Mouse (Mus musculus): ENCODE measurements around the gene Rspo4. TPM values are rescaled to one million over a fixed set of nuclear protein-coding genes. Genes with fewer than 3 reads are reported as not detected.

Rspo4 gene
- polyA plus RNA-seq, 1 experiment from 2014 or later: 0.74 TPM

DNA sequence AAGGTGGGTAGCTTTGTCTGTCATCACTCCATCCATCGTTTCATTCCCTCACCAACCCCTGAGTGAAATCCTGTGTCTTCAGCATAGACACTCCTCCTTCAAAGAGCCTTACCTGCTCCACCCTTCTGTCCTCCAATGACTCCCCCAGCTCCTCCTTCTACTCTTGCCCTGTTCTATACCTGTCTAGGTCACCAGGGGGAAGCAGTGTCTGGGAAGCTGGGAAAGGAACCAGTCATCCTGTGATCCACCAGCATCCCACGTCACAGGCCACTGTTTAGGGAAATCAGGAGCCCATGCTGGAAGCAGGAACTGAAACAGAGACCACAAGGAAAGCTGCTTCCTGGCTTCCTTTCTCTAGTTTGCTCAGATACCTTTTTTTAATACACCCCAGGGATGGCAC, 37.0 kb downstream of the Rspo4 start:
- DNase-seq (ENCODE audit: low spot score) (no peak), ATAC-seq (replicated peaks; ENCODE audit: low FRiP score) (no peak)
- WGBS: 60% methylated on average over 2 of the region's 2 CpGs

GRCm38 (mm10) chr2:151891031-151891430, 48.3 kb downstream of the Rspo4 start:
- whole genome bisulfite sequencing: 60% methylated on average over 6 of the region's 6 CpGs
- Histone ChIP-seq H3K27me3 (replicated peaks; ENCODE audit: control insufficient read depth, insufficient read depth, low read length) (no peaks in the 10 kb centered on the region), H3K9ac (ENCODE audit: low read depth, low read length) (no peak overlapping the region), H3K27ac (ENCODE audit: low read depth, low read length) (no peak overlapping the region), H3K9me3 (ENCODE audit: control insufficient read depth, low read length) (no peaks in the 10 kb centered on the region), H3K36me3 (ENCODE audit: control insufficient read depth, insufficient read depth, low read length) (no peaks in the 10 kb centered on the region), H3K4me2 (no peak overlapping the region), H3K4me3 (ENCODE audit: low read depth, low read length) (no peak overlapping the region), H3K4me1 (replicated peaks; ENCODE audit: control insufficient read depth, insufficient read depth, low read length) (no peaks in the 10 kb centered on the region)
- no peak for DNase-seq (ENCODE audit: low spot score)
- ATAC-seq (replicated peaks; ENCODE audit: low FRiP score): no peak

More for the DNA sequence above, 37.0 kb downstream of the Rspo4 start:
- Histone ChIP-seq H3K9ac (ENCODE audit: low read depth, low read length) (no peak overlapping the region), H3K4me2 (no peak overlapping the region), H3K4me3 (ENCODE audit: low read depth, low read length) (no peak overlapping the region), H3K27ac (ENCODE audit: low read depth, low read length) (no peak overlapping the region), H3K27me3 (replicated peaks; ENCODE audit: control insufficient read depth, insufficient read depth, low read length) (no peaks in the 10 kb centered on the region), H3K36me3 (ENCODE audit: control insufficient read depth, insufficient read depth, low read length) (no peaks in the 10 kb centered on the region), H3K9me3 (ENCODE audit: control insufficient read depth, low read length) (no peaks in the 10 kb centered on the region), H3K4me1 (replicated peaks; ENCODE audit: control insufficient read depth, insufficient read depth, low read length) (no peaks in the 10 kb centered on the region)

DNA sequence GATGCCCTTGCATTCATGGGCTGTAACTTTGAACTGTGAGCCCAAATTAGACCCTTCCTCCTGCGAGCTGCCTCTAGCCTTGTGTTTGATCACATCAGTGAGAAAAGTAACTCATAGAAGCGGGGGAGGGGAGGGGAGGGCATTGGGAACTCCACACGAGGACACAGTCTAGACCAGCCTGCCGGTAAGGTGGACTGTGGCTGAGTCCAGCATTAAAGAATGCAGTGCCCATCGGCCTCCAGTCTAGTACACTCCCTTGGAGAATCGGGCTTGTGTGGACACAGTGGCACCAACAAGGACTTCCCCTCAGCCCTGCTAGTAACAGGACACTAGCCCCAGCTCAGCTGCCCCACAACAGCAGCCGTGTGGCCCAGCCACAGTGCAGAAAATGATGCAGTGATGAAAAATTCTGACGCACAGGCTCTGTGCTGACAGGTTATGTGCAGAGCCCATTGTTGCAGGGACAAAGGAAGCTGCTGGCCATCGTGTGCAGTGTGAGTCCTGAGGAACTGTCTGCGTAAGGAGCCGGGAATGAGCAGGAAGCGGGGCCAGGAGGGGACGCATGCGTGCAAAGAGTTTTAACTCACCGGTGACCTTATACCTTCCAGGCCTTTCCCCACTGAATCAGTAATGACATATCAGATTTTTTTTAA, 50.5 kb downstream of the Rspo4 start:
- ATAC-seq (replicated peaks; ENCODE audit: low FRiP score) (no peak), DNase-seq (ENCODE audit: low spot score) (no peak)
- 63% methylated on average over 15 of the region's 15 CpGs for WGBS
- Histone ChIP-seq H3K27ac (ENCODE audit: low read depth, low read length) (no peak overlapping the region), H3K4me1 (replicated peaks; ENCODE audit: control insufficient read depth, insufficient read depth, low read length) (no peaks in the 10 kb centered on the region), H3K4me3 (ENCODE audit: low read depth, low read length) (no peak overlapping the region), H3K36me3 (ENCODE audit: control insufficient read depth, insufficient read depth, low read length) (no peaks in the 10 kb centered on the region), H3K9ac (ENCODE audit: low read depth, low read length) (no peak overlapping the region), H3K9me3 (ENCODE audit: control insufficient read depth, low read length) (no peaks in the 10 kb centered on the region), H3K4me2 (no peak overlapping the region), H3K27me3 (replicated peaks; ENCODE audit: control insufficient read depth, insufficient read depth, low read length) (no peaks in the 10 kb centered on the region)

GRCm38 (mm10) chr2:151894209-151894980, 51.7 kb downstream of the Rspo4 start:
- Histone ChIP-seq H3K4me3 (ENCODE audit: low read depth, low read length) (no peak overlapping the region), H3K9me3 (ENCODE audit: control insufficient read depth, low read length) (no peaks in the 10 kb centered on the region), H3K9ac (ENCODE audit: low read depth, low read length) (no peak overlapping the region), H3K4me2 (no peak overlapping the region), H3K27me3 (replicated peaks; ENCODE audit: control insufficient read depth, insufficient read depth, low read length) (no peaks in the 10 kb centered on the region), H3K36me3 (ENCODE audit: control insufficient read depth, insufficient read depth, low read length) (no peaks in the 10 kb centered on the region), H3K27ac (ENCODE audit: low read depth, low read length) (no peak overlapping the region), H3K4me1 (replicated peaks; ENCODE audit: control insufficient read depth, insufficient read depth, low read length) (no peaks in the 10 kb centered on the region)
- DNase-seq (ENCODE audit: low spot score): no peak
- WGBS: 73% methylated on average over 8 of the region's 8 CpGs
- ATAC-seq (replicated peaks; ENCODE audit: low FRiP score): no peak

GRCm38 (mm10) chr2:151895911-151896310, 53.2 kb downstream of the Rspo4 start:
- Histone ChIP-seq H3K27me3 (replicated peaks; ENCODE audit: control insufficient read depth, insufficient read depth, low read length) (no peaks in the 10 kb centered on the region), H3K4me3 (ENCODE audit: low read depth, low read length) (no peak overlapping the region), H3K27ac (ENCODE audit: low read depth, low read length) (no peak overlapping the region), H3K4me1 (replicated peaks; ENCODE audit: control insufficient read depth, insufficient read depth, low read length) (no peaks in the 10 kb centered on the region), H3K36me3 (ENCODE audit: control insufficient read depth, insufficient read depth, low read length) (no peaks in the 10 kb centered on the region), H3K4me2 (no peak overlapping the region), H3K9me3 (ENCODE audit: control insufficient read depth, low read length) (no peaks in the 10 kb centered on the region), H3K9ac (ENCODE audit: low read depth, low read length) (no peak overlapping the region)
- 79% methylated on average over 5 of the region's 5 CpGs for WGBS
- DNase-seq (ENCODE audit: low spot score) (no peak), ATAC-seq (replicated peaks; ENCODE audit: low FRiP score) (no peak)

GRCm38 (mm10) chr2:151898106-151898505, 55.4 kb downstream of the Rspo4 start:
- 76% methylated on average over 1 of the region's 1 CpGs for WGBS
- Histone ChIP-seq H3K4me1 (replicated peaks; ENCODE audit: control insufficient read depth, insufficient read depth, low read length) (no peaks in the 10 kb centered on the region), H3K27ac (ENCODE audit: low read depth, low read length) (no peak overlapping the region), H3K4me2 (no peak overlapping the region), H3K9me3 (ENCODE audit: control insufficient read depth, low read length) (no peaks in the 10 kb centered on the region), H3K27me3 (replicated peaks; ENCODE audit: control insufficient read depth, insufficient read depth, low read length) (no peaks in the 10 kb centered on the region), H3K36me3 (ENCODE audit: control insufficient read depth, insufficient read depth, low read length) (no peaks in the 10 kb centered on the region), H3K9ac (ENCODE audit: low read depth, low read length) (no peak overlapping the region), H3K4me3 (ENCODE audit: low read depth, low read length) (no peak overlapping the region)
- ATAC-seq (replicated peaks; ENCODE audit: low FRiP score) (no peak), DNase-seq (ENCODE audit: low spot score) (no peak)

GRCm38 (mm10) chr2:151900845-151901244, 58.1 kb downstream of the Rspo4 start:
- H3K9ac ChIP-seq (ENCODE audit: low read depth, low read length): no peak overlapping the region
- H3K9me3 ChIP-seq (ENCODE audit: control insufficient read depth, low read length): no peaks in the 10 kb centered on the region
- DNase-seq (ENCODE audit: low spot score) (no peak), ATAC-seq (replicated peaks; ENCODE audit: low FRiP score) (no peak)
- H3K36me3 ChIP-seq (ENCODE audit: control insufficient read depth, insufficient read depth, low read length): no peaks in the 10 kb centered on the region
- no peak overlapping the region for H3K4me2 ChIP-seq
- no peak overlapping the region for H3K4me3 ChIP-seq (ENCODE audit: low read depth, low read length)
- 55% methylated on average over 4 of the region's 4 CpGs for WGBS
- H3K27ac ChIP-seq (ENCODE audit: low read depth, low read length): no peak overlapping the region
- no peaks in the 10 kb centered on the region for H3K4me1 ChIP-seq (replicated peaks; ENCODE audit: control insufficient read depth, insufficient read depth, low read length)
- no peaks in the 10 kb centered on the region for H3K27me3 ChIP-seq (replicated peaks; ENCODE audit: control insufficient read depth, insufficient read depth, low read length)

- Histone ChIP-seq H3K9me3 (ENCODE audit: control insufficient read depth, low read length) (no peaks in the 10 kb centered on the region), H3K4me3 (ENCODE audit: low read depth, low read length) (no peak overlapping the region), H3K27me3 (replicated peaks; ENCODE audit: control insufficient read depth, insufficient read depth, low read length) (no peaks in the 10 kb centered on the region), H3K36me3 (ENCODE audit: control insufficient read depth, insufficient read depth, low read length) (no peaks in the 10 kb centered on the region), H3K4me1 (replicated peaks; ENCODE audit: control insufficient read depth, insufficient read depth, low read length) (no peaks in the 10 kb centered on the region), H3K9ac (ENCODE audit: low read depth, low read length) (no peak overlapping the region), H3K4me2 (no peak overlapping the region), H3K27ac (ENCODE audit: low read depth, low read length) (no peak overlapping the region)
- no peak for ATAC-seq (replicated peaks; ENCODE audit: low FRiP score)
- WGBS: 82% methylated on average over 6 of the region's 6 CpGs
- DNase-seq (ENCODE audit: low spot score): no peak
Measured at GRCm38 (mm10) chr2:151903267-151903666, 60.5 kb downstream of the Rspo4 start.

- Histone ChIP-seq H3K4me2 (no peak overlapping the region), H3K4me1 (replicated peaks; ENCODE audit: control insufficient read depth, insufficient read depth, low read length) (no peaks in the 10 kb centered on the region), H3K9ac (ENCODE audit: low read depth, low read length) (no peak overlapping the region), H3K27ac (ENCODE audit: low read depth, low read length) (no peak overlapping the region), H3K4me3 (ENCODE audit: low read depth, low read length) (no peak overlapping the region), H3K9me3 (ENCODE audit: control insufficient read depth, low read length) (no peaks in the 10 kb centered on the region), H3K36me3 (ENCODE audit: control insufficient read depth, insufficient read depth, low read length) (no peaks in the 10 kb centered on the region), H3K27me3 (replicated peaks; ENCODE audit: control insufficient read depth, insufficient read depth, low read length) (no peaks in the 10 kb centered on the region)
- WGBS: 76% methylated on average over 4 of the region's 4 CpGs
- DNase-seq (ENCODE audit: low spot score) (no peak), ATAC-seq (replicated peaks; ENCODE audit: low FRiP score) (no peak)
Measured at GRCm38 (mm10) chr2:151903933-151904332, 61.2 kb downstream of the Rspo4 start.

Data from liver, embryonic 11.5 days (tissue).